Mouse (Mus musculus): Measurements from ENCODE around the gene Eml5.

Gene Eml5

DNA sequence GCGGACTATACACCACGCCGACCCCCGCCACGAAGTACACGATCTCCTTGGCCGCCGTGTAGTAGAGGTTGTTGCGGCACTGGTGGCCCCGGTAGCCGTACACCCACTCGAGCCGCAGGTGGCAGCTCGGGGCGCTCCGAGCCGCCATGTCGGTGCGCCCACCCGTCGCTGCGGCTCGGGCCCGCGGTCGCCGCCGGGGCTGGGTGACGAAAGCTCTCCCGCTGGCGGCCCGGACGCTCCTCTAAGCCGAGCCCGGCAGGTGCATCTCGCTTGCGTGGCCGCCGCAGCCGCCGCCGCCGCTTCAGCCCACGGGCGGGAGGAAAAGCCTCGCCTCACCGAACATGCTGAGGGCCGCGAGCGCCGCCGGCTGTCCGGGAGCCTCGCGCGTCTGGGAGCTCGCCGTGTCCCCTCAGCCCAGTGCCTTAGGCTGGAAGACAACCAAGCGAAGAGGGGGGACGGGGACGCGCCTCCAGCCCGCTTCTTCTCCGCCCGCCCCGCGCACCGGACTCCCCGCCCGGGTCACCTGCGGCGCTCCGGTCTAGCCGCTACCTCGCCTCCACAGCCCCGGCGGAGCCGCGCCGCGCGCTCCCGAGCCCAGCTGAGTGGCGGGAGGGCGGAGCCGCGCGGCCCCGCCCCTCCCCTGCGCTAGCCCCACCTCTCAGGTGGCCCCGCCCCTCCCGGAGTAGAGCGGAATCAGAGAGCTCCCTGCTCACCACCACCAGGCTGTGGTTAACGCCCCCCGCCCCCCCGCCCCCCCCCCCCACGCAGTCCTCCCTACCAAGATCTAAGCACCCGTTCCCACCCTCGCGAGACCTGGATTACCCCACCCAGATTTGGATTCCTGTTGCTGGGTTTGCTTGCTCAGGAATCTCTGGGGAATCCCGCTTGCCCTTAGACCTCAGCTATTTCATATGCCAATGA lies at the start of gene Eml5:
Gene Eml5, minus strand, starts transcription at position 604 of the 921 bp plus-strand sequence.
- in situ Hi-C loops (cut with MboI, MseI): no loop called here

DNA sequence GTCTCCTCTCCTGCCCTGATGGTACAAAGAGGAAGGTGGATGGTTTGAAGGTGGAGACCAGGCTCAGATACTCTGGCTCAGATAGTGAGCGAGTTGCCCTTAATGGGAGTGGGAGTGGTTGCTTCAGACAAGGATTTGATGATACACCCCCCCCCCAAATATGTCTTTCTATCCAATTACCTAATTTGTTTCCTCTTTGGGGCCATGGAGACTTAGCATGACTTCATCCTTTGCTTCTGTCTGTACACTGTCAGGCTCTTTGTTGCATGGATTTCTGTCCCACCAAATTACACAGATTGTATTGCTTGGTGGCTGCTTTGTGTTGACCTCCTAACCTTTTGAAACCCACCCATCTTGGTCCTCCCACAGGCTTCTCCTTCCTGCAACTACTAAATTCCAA lies 31.6 kb upstream of the Eml5 start:
- in situ Hi-C loops (cut with MboI, MseI): no loop called here

DNA sequence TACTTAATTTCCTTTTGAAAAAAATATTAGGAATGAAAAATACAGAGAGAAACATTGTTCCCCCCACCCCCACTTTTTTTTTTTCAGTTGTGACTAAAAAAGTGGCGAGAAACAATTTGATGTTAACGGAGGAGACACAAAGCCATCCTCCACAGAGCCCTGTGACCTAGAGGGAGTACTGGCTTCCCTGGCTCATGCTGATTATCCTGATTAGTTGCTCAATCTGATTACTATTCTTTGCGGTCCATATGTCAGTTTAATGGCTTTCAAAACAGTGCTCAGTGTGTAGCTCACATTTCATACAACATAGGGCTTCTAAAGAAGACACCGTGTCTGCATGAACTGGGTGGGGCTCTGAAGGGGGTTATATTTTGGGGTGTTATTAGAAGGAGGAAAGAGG lies 31.2 kb upstream of the Eml5 start:
- in situ Hi-C loops (cut with MboI, MseI): no loop called here

GRCm38 (mm10) chr12:98931174-98931573 lies 29.9 kb upstream of the Eml5 start:
- in situ Hi-C loops (cut with MboI, MseI): no loop called here

DNA sequence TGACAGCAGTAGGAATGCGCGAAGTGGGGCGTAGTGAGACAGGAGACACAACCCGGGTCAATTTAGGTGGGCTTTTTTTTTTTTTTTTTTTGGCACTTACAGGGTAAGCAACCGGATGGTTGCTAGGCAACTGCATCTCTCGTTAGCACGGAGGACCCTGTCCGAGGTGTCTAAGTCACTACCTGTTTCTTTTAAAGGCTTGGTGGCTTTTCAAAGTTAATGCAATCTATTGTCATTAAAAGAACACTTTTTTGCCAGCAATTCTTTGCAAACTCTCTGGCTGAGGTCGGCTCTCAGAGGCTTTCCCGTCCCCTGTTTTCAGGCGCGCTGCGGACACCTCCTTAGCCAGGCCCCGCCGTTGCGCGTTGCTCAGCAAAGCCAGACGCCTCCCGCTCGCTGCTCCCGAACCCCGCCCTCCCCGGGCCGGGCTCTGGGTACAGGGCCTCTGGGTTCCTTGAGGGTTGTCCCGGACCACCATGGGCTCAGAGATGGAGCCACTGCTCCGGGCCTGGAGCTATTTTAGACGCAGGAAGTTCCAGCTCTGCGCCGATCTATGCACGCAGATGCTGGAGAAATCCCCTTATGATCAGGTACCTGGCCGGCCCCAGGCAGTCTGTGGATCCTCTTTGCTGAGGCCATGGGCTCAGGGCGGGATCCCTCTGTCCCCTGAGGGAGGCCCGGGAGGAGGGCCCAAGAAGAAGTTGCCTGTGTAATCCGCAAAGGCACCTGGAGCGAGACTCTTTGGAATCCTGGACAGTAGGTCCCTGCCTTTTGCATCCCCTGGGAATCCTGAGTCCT lies 19.1 kb upstream of the Eml5 start, which contains the start of gene Ttc8:
Gene Ttc8, plus strand, starts transcription at position 381 of the 798 bp plus-strand sequence.
- in situ Hi-C loops (cut with MboI, MseI): no loop called here

DNA sequence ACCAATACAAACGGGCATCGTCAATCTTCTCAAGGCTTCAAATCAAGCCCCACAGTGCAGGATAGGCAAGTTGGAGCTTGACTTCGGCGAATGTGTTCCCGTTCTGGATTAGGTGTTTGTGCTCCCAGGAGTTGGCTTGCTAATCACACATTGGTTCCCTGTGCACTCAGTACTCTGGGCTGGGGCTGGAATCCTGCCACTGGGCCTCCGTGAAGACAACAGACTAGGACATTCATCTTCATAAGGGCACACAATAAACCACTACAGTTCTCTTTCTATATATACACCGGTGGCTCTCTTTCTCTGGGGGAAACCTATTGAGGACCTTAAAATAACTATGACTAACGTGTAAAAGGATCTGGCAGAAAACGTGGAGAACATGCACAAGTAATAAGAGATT lies 8.8 kb upstream of the Eml5 start:
- in situ Hi-C loops (cut with MboI, MseI): no loop called here

DNA sequence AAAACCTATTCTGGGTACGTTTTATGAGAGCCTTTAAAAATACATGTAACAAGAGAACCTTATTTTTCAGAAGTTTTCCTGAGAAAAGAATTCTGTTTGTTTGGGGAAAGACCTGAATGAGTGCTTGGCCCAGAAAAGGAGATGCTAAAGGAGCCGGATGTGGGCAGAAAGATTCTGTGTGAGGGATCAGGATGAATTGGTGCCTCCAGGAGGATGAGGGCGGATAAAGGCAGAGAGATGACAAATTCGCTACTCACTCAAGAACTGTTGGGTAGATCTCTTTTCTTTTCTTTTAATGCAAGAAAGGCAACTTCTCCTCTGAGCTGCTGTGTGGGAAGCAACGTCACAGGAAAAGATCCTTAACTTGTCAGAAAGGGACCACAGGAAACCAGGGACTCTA lies 4.2 kb upstream of the Eml5 start:
- in situ Hi-C loops (cut with MboI, MseI): no loop called here

DNA sequence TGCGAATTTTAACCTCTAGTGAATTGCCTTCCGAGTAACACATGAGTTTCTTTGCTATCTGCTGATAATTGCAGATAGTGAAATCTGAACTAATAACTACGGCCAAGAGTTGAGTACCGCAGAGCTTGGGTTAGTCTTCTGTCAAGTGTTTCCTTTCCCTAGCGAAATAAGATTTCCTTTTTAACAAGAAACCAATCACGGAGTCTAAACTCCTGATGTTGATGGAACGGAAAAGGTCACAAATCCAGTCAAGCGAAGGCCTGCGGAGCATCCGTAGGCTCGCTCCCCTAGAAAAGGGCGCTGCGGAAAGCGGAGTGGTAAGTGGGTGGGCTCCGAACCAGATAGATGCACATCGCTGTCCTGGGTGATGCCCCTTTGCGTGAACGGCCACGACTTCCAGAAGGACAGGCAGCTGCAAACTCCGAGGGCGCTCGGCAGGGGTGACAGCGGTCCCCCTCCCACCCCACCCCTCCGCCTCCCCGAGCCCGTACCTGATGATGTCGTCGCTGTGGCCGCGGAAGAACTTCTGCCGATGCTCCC lies 873 bp downstream of the Eml5 start:
- in situ Hi-C loops (cut with MboI, MseI): no loop called here

DNA sequence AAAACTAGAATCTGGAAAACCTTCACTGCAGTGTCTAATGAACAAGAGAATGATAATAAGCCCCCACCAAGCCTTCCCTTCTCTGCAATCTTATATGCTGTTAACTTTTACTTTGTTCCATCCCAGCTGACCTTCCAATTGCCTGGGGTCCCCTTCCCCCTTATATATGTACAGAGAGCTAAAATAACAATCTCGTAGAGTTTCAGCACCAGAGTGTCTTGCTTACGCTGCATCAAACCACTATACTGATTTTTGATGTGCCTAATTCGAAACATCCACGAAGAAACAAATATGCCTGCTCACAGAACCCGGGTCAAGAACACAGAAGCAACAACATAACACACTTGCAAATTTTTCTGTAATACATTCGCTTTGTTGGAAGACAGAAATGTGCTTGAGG lies 1.6 kb downstream of the Eml5 start:
- in situ Hi-C loops (cut with MboI, MseI): no loop called here

DNA sequence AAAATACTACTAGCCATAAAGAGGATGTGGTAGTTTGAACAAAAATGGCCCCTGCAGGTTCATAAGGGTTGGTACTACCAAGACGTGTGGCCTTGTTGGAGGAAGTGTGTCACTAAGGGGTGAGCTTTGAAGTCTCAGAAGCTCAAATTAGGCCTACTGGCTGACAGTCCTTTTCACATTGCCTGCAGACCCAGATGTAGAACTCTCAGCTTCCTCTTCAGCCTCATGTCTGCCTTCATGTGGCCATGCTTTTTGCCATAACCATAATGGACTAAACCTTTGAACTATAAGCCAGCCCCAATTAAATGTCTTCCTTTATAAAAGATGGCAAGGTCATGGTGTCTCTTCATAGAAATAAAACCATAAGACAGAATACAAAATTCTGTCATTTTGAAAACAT lies 4.5 kb downstream of the Eml5 start:
- in situ Hi-C loops (cut with MboI, MseI): no loop called here

DNA sequence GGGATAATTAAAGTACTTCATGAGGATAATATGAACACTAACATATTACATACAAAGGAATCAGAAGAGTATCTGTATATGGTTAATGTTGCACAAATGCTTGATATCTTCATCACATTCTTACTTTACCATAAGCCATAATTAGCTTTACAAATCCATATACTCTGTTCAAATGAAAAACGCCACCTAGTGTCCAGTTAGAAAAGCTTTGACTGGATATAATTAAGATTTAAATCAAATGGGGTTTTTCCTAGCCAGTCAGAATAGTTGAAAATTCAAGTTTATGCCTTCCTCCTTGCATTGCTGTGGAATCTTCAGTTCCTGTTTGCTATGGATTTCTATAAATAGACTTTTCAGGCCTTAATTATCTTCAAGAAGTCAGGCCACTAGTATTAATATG lies 16.8 kb downstream of the Eml5 start:
- in situ Hi-C loops (cut with MboI, MseI): no loop called here

- in situ Hi-C loops (cut with MboI, MseI): no loop called here
Observed at GRCm38 (mm10) chr12:98881796-98882195, 19.5 kb downstream of the Eml5 start.

GRCm38 (mm10) chr12:98878693-98879092 lies 22.6 kb downstream of the Eml5 start:
- in situ Hi-C loops (cut with MboI, MseI): no loop called here

DNA sequence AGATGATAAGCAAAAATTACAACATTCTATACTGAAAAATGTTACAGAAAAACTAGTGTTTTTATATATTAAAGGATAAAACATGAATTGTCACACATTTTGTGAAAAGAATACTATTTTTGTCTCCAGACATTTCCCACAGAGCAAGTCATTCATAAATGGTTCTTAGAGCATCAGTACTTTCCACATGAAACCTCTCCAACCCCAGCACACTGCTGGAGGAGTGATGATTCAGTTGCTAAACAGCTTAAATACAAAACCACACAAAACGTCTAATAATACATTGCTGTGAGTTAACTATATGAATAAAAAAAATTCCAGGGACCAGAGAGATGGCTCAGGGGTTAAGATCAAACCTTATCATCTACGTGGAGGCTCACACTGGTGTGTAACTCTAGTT lies 26.1 kb downstream of the Eml5 start:
- in situ Hi-C loops (cut with MboI, MseI): no loop called here

DNA sequence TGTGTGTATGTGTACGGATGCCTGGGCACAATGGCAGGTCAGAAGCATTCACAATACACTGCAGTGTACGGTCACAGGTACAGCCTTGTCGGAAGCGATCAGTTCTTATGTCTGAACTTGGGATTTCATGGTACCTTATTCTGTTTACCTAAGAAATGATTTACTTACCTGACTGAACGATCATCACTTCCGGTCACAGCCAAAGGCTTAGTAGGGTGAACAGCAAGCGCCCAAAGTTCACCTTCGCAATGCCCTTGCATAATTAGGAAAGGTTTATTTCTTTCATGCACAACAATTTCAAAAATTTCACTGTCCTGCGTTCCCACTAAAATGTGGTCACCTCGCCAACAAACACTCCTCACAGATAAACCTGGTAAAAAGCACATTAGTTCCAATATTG lies 28.4 kb downstream of the Eml5 start:
- in situ Hi-C loops (cut with MboI, MseI): no loop called here

- in situ Hi-C loops (cut with MboI, MseI): no loop called here
Observed at GRCm38 (mm10) chr12:98863436-98863835, 37.8 kb downstream of the Eml5 start.

DNA sequence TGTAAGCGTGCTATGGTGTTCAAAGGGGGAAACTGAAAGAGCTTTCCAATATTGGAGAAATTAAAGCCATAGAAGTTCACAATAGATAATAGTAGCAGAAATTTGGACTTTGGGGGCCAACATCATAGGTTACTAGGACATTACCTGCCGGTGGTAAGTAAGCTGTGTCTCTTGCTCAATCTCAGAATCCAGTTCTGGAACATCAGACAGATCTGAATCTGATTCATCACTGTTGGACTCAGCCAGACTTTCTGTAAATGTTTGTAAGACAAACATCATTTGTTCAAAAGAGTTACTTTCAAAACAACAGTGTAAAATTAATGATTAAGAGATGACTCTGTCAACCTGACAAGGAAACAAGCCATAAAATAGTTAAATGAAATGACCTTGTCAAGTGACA lies 41.0 kb downstream of the Eml5 start:
- in situ Hi-C loops (cut with MboI, MseI): no loop called here

- in situ Hi-C loops (cut with MboI, MseI): no loop called here
Observed at GRCm38 (mm10) chr12:98850767-98851166, 50.5 kb downstream of the Eml5 start.

- in situ Hi-C loops (cut with MboI, MseI): no loop called here
Observed at GRCm38 (mm10) chr12:98844774-98845173, 56.5 kb downstream of the Eml5 start.

DNA sequence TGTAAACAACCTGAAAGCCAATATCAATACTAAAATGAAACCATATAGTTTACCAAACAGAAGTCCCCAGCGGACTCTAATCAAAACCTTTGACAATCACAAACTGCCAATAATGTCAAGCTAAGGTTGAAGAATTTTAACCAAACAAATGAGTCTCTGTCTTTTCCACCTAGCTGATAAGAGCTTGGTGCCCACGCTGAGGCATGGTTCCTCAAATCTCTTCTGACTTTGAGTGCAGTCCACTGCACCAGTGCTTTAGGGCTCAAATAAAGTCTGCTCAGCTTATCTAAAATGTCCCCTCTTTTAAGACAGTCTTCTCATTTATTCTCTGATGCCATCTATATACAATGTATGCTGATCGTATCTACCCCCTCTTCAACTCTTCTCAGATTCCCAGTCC lies 61.1 kb downstream of the Eml5 start:
- in situ Hi-C loops (cut with MboI, MseI): no loop called here

GRCm38 (mm10) chr12:98837940-98838339 lies 63.3 kb downstream of the Eml5 start:
- in situ Hi-C loops (cut with MboI, MseI): no loop called here

DNA sequence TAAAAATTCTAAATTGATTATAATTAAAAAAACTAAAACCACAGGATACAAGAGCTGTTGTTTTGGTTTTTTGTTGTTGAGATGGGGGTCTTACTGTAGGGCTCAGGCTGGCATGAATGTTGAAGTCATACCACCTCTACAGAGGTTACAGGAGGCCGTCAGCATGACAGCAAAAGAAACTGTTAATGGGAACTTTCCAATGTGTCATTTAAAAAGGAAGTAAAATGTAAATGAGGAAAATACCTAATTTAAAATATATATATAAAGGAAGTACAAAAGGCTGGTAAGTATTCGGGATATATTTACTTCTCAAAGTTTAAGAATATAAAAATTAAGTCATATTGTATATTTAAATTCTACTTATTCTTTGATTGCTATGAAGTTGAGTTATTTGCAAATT lies 65.8 kb downstream of the Eml5 start:
- in situ Hi-C loops (cut with MboI, MseI): no loop called here

DNA sequence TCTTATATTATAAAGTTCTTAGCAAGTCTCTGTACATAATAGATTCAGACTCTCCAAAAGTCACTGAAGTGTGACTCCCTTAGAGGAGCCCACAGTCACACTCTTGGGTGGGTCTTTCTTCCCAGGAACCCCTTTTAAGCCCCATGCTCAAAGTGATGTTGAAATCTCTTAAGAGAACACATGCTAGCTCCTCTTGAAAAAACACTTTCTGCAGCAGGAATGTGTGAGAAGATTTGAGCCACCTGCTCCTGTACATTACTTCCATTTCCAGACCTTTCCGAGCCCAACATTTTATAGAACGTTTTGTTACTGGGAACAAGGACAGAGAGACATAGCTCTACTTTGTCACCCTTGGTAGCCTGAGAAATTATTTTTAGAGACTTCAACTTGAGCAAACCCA lies 66.4 kb downstream of the Eml5 start:
- in situ Hi-C loops (cut with MboI, MseI): no loop called here
